Mouse (Mus musculus) neural tube, embryonic 14.5 days (tissue): ENCODE data around the gene Brd1. TPM values are rescaled to one million over a fixed set of nuclear protein-coding genes. Genes with fewer than 3 reads are reported as not detected.
"Not testable (repeated sequence)": the region's sequence is repeated elsewhere in the genome, so short reads cannot be mapped to it uniquely, and the experiment has no call there.

Experiments
- ATAC-seq: fragments of 200-750 bp; cut with Nextera tagmentation; 2 replicates; pipeline ENCODE4 v1.8.0; 2017; ENCODE audit warnings: low read depth, mild to moderate bottlenecking, moderate TSS enrichment, moderate library complexity
- H3K27ac ChIP-seq: fragments of 300-500 bp; sonication (generic); 2 replicates; pipeline ENCODE4 v1.5.1; 2014; ENCODE audit warnings: low read depth, mild to moderate bottlenecking, control low read depth, low read length, moderate library complexity, mixed read lengths
- H3K27me3 ChIP-seq: fragments of 300-500 bp; sonication (generic); 2 replicates; pipeline ENCODE4 v1.6.1; 2014; ENCODE audit warnings: low read length; ENCODE audit not compliant: control insufficient read depth, insufficient read depth
- H3K36me3 ChIP-seq: fragments of 300-500 bp; sonication (generic); 2 replicates; pipeline ENCODE4 v1.6.1; 2014; ENCODE audit warnings: low read length, mixed read lengths; ENCODE audit not compliant: control insufficient read depth, insufficient read depth
- H3K4me1 ChIP-seq: fragments of 300-500 bp; sonication (generic); 2 replicates; pipeline ENCODE4 v1.6.1; 2014; ENCODE audit warnings: low read length; ENCODE audit not compliant: control insufficient read depth, insufficient read depth
- H3K4me2 ChIP-seq: fragments of 300-500 bp; sonication (generic); 2 replicates; pipeline ENCODE4 v1.6.1; 2014; ENCODE audit warnings: mild to moderate bottlenecking, low read depth, low read length, control low read depth
- H3K4me3 ChIP-seq: fragments of 300-500 bp; sonication (generic); 2 replicates; pipeline ENCODE4 v1.5.1; 2014; ENCODE audit warnings: low read depth, low read length, control low read depth, mixed read lengths
- H3K9ac ChIP-seq: fragments of 300-500 bp; sonication (generic); replicated peaks from 2 replicates; pipeline ENCODE4 v1.6.1; 2014; ENCODE audit warnings: low read depth, mild to moderate bottlenecking, control low read depth, low read length, mixed read lengths
- H3K9me3 ChIP-seq: fragments of 300-500 bp; sonication (generic); 2 replicates; pipeline ENCODE4 v1.6.1; 2016; ENCODE audit warnings: low read length; ENCODE audit not compliant: control insufficient read depth
- WGBS: fragments of 180-500 bp; shearing (Covaris S2); extraction: QIAGEN DNeasy Blood & Tissue Kit; methylation state at CpG from one replicate; pipeline ENCODE4 v1.1.7; 2014; 5-methylcytosine and 5-hydroxymethylcytosine counted together
- polyA plus RNA-seq: library from polyadenylated mRNA; unstranded; fragments of >200 nt; fragmentation: Nextera tagmentation; extraction: Ambion mirVana; gene quantifications from 2 replicates; pipeline ENCODE4 v1.2.1, GENCODE M21; 2014

Gene Brd1
- polyA plus RNA-seq, result 20.2 and 22.2 TPM in 2 replicates

GRCm38 (mm10) chr15:88733834-88734571, at the start of gene Brd1:
Gene Brd1 (minus strand): TSS chr15:88734233.
- H3K9ac ChIP-seq, result peak within 1 kb of the TSS; percentile 97
- H3K27me3 ChIP-seq, result no peaks in the 10 kb centered on the region
- under 1% methylated on average over 87 of the region's 103 CpGs for WGBS
- peaks cover 21% of the 10 kb centered on the region for H3K4me1 ChIP-seq
- ATAC-seq, result peak; percentile 80
- peak within 1 kb of the TSS; percentile 99 for H3K4me2 ChIP-seq
- peak within 1 kb of the TSS; percentile 82 for H3K27ac ChIP-seq
- no peaks in the 10 kb centered on the region for H3K9me3 ChIP-seq
- peak within 1 kb of the TSS; percentile 97 for H3K4me3 ChIP-seq
- peaks cover 14% of the 10 kb centered on the region for H3K36me3 ChIP-seq

- H3K4me2 ChIP-seq, H3K9me3 ChIP-seq, H3K36me3 ChIP-seq, H3K27ac ChIP-seq, H3K4me1 ChIP-seq, H3K9ac ChIP-seq, ATAC-seq, H3K4me3 ChIP-seq, H3K27me3 ChIP-seq: not testable (repeated sequence)
- WGBS, result 95% methylated on average over 5 of the region's 5 CpGs
Measured at GRCm38 (mm10) chr15:88774630-88775029, 40.6 kb upstream of the Brd1 start.

GRCm38 (mm10) chr15:88768537-88768936, 34.5 kb upstream of the Brd1 start:
- H3K4me3 ChIP-seq, result no peak overlapping the region
- no peak overlapping the region for H3K27ac ChIP-seq
- H3K9me3 ChIP-seq, result no peaks in the 10 kb centered on the region
- 95% methylated on average over 1 of the region's 1 CpGs for WGBS
- H3K27me3 ChIP-seq, result no peaks in the 10 kb centered on the region
- peaks cover 7% of the 10 kb centered on the region; the same call in 1 of the 2 replicates for H3K36me3 ChIP-seq
- no peak for ATAC-seq
- H3K4me1 ChIP-seq, result no peaks in the 10 kb centered on the region
- no peak overlapping the region for H3K4me2 ChIP-seq
- H3K9ac ChIP-seq, result no peak overlapping the region

GRCm38 (mm10) chr15:88766139-88766538, 32.1 kb upstream of the Brd1 start:
- H3K36me3 ChIP-seq, result peaks cover 11% of the 10 kb centered on the region; the same call in 1 of the 2 replicates
- H3K9me3 ChIP-seq, H3K27me3 ChIP-seq, H3K27ac ChIP-seq, H3K9ac ChIP-seq, H3K4me1 ChIP-seq, H3K4me3 ChIP-seq, ATAC-seq, H3K4me2 ChIP-seq: not testable (repeated sequence)
- 97% methylated on average over 2 of the region's 2 CpGs for WGBS

- Histone ChIP-seq H3K4me2 (no peak overlapping the region), H3K27ac (no peak overlapping the region), H3K9ac (no peak overlapping the region), H3K27me3 (no peaks in the 10 kb centered on the region), H3K36me3 (peaks cover 22% of the 10 kb centered on the region), H3K9me3 (no peaks in the 10 kb centered on the region), H3K4me3 (no peak overlapping the region), H3K4me1 (no peaks in the 10 kb centered on the region)
- 96% methylated on average over 4 of the region's 4 CpGs for WGBS
- no peak for ATAC-seq
Measured at GRCm38 (mm10) chr15:88761551-88761950, 27.5 kb upstream of the Brd1 start.

GRCm38 (mm10) chr15:88758061-88758460, 24.0 kb upstream of the Brd1 start:
- 96% methylated on average over 3 of the region's 3 CpGs for WGBS
- no peak for ATAC-seq
- peaks cover 8% of the 10 kb centered on the region; the same call in 1 of the 2 replicates for H3K4me1 ChIP-seq

GRCm38 (mm10) chr15:88755761-88756160, 21.7 kb upstream of the Brd1 start:
- no peaks in the 10 kb centered on the region for H3K27me3 ChIP-seq
- no peak overlapping the region for H3K9ac ChIP-seq
- H3K4me1 ChIP-seq, result peaks cover 14% of the 10 kb centered on the region; the same call in 1 of the 2 replicates
- no peak for ATAC-seq
- no peaks in the 10 kb centered on the region for H3K9me3 ChIP-seq
- 96% methylated on average over 18 of the region's 18 CpGs for WGBS
- no peak overlapping the region for H3K4me2 ChIP-seq
- no peak overlapping the region for H3K4me3 ChIP-seq
- H3K36me3 ChIP-seq, result peaks cover 12% of the 10 kb centered on the region
- H3K27ac ChIP-seq, result no peak overlapping the region

More at GRCm38 (mm10) chr15:88758061-88758460, 24.0 kb upstream of the Brd1 start:
- Histone ChIP-seq H3K9ac (no peak overlapping the region), H3K27me3 (no peaks in the 10 kb centered on the region), H3K27ac (no peak overlapping the region), H3K36me3 (peaks cover 19% of the 10 kb centered on the region), H3K4me3 (no peak overlapping the region), H3K9me3 (no peaks in the 10 kb centered on the region), H3K4me2 (no peak overlapping the region)

- WGBS, result 93% methylated on average over 2 of the region's 2 CpGs
- no peaks in the 10 kb centered on the region for H3K27me3 ChIP-seq
- H3K4me3 ChIP-seq, result no peak overlapping the region
- no peaks in the 10 kb centered on the region for H3K9me3 ChIP-seq
- H3K27ac ChIP-seq, result no peak overlapping the region
- no peak overlapping the region for H3K4me2 ChIP-seq
- H3K4me1 ChIP-seq, result peaks cover 16% of the 10 kb centered on the region; the same call in 1 of the 2 replicates
- no peak overlapping the region for H3K9ac ChIP-seq
- peaks cover 11% of the 10 kb centered on the region for H3K36me3 ChIP-seq
- no peak for ATAC-seq
Measured at GRCm38 (mm10) chr15:88754896-88755295, 20.9 kb upstream of the Brd1 start.

GRCm38 (mm10) chr15:88752403-88752733, 18.3 kb upstream of the Brd1 start:
- 1% methylated on average over 8 of the region's 8 CpGs for WGBS
- Histone ChIP-seq H3K27me3 (no peaks in the 10 kb centered on the region), H3K36me3 (peaks cover 4% of the 10 kb centered on the region; the same call in 1 of the 2 replicates), H3K4me3 (peak overlapping the region; percentile 75), H3K4me2 (peak overlapping the region; percentile 63), H3K27ac (peak overlapping the region; percentile 93; the same call in 1 of the 2 replicates), H3K9me3 (no peaks in the 10 kb centered on the region), H3K9ac (peak overlapping the region; percentile 86), H3K4me1 (peaks cover 16% of the 10 kb centered on the region; the same call in 1 of the 2 replicates)
- ATAC-seq, result no peak
